Mouse (Mus musculus) T-helper 2 cell (primary cell): Measurements from ENCODE around the gene Steap2.
"Not testable (repeated sequence)": the region's sequence is repeated elsewhere in the genome, so short reads cannot be mapped to it uniquely, and the experiment has no call there.

ENCODE experiments used
- in situ Hi-C: fragments of 300-600 bp; cut with MboI, MseI; formaldehyde crosslinking; loops from one replicate; pipeline ENCODE4 v1.15.1; 2025; ENCODE audit warnings: high pct_unique_total_duplicates

Gene Steap2

DNA sequence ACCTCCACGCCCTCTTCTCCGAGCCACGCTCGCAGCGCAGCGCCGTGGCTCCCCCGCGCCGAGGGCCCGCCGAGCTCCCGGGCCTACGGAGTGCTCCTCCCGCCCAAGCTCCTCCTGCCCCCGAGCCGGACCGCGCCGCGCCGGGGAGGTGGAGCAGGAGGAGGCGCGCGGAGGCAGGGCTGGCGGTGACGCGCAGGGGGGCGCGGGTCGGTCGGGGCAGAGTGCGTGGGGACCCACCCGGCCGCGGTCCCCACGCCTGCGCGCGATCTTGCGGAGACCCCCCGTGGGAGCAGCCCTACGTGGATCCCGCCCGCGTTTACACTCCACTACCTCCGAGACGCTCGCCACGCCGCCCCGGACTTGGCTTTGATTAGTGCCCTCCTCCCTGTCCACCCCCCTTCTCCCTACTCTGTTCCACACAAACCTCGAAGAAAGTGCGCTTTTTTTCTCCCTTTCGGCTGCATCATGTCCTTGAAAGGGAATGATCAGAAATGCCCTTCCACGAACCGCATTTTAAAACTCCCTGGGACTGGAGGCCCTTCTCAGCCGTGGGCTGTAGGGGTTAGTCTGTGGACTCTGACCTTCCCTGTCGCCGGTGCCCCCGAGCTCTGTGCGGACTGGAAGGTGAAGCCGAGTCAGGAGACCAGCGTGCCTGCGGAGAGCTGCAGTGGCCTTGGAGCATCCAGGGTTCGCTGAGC lies at the start of gene Steap2:
TSS of gene Steap2 (minus strand) at position 623 of the 698 bp plus-strand sequence.
- in situ Hi-C loops: no loop called here

DNA sequence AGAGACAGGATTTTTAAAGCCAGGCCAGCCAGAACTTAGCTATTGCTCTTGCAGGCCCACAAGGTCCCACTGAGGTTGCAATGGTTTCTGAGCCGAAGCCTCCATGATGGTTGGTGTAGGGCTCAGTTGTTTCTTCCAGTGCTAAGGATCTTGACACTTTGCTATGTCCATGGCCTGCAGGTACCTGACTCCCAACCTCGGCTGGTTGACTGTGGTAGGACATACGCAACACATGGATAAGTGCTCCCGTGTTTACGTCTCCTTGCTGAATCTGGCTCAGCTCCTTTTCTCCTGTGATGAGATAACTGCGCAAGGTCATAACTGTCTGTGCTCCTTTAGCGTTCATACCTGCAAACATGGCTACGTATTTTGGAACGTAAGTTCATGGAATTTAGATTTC lies 40.1 kb upstream of the Steap2 start:
- in situ Hi-C loops: no loop called here

DNA sequence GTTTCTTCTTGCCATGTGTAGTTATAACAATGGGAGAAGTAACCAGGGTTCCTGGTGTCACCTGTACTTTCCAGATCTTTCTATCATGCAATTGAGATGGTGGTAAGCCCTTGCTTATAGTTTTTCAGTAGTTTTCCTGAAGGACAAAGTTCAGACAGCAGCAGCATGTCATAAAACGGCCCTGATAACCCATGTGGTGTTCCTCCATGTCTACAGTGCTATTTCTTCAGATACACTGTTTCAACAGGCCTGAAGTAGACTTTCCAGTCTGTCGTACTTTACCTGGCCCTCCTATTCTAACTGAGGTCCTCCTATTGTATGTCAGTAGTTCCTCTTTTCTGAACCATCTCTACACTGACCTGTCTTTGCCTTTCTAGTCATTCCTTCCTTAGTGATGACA lies 38.5 kb upstream of the Steap2 start:
- in situ Hi-C loops: no loop called here

DNA sequence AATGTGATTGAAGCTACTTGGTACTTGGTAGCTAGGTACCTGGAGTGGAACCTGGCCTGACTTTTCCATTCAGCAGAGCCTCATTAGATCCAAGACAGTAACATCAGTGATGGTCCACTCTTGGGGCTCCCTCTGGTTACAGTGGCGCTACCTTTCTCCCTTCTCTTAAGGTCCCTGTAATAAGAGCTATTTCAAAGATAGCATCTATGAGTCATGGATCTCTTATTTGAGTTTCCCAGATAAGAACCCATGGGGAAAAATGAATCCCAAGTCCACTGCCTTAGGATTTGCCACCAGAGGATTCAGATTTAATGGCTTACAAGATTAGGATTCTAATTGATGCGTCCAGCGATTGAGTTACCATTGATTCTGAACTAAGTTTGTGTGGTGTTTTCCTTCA lies 37.8 kb upstream of the Steap2 start:
- in situ Hi-C loops: no loop called here

DNA sequence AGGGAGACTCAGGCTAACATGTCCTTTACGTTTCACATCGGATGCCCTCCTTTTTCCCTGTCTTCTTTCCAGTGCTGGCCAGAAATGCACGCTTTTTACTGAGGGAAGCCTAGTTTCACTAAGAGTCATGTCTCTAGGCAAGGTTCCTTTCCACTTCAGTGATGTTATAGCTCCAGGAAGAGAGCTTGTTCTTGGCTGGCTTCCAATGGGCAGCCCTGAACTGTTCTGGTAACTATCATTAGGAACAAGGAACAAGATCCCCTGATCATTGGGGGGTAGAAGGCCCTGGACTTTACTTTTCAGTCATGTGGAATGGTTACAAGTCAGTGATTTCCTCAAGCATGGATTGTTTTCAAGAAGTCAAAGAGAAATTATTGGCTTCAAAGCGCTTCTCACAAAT lies 35.5 kb upstream of the Steap2 start:
- in situ Hi-C loops: no loop called here

DNA sequence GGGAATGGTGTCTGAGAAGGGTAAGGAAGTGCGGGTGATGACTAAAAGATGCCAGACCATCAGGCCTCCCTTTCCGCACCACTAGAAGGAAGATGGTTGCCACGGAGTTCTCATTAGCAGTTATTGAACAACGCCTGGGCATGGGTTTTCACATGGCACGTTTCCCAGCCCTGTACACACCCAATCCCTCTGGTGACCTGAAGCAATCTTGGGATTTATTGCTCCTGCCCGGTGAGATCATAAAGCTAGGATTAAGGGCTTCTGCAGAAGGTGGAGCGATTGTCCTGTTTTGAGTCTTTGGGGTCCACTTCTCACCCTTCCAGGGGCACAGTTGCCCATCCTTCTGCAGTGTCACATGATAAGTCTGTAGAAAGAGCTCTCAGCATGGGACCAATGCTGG lies 27.8 kb upstream of the Steap2 start:
- in situ Hi-C loops: no loop called here

DNA sequence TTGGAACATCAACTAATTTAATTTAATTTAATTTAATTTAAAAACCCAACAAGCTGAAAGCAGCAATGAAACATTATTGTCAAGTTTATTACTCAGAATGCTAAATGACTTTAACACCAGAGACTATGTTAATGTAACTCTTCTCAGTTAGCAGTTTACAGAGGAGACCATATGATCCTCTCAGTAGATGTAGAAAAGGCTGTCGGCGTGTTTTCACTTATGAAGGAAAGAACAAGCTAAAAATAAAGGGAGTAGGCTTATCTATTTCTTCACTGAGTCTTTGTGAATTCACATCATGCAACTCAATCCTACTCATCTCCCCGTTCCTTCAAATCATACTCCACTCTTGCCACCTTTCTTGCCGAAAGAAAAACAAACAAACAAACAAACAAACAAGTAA lies 16.7 kb upstream of the Steap2 start:
- in situ Hi-C loops: no loop called here

DNA sequence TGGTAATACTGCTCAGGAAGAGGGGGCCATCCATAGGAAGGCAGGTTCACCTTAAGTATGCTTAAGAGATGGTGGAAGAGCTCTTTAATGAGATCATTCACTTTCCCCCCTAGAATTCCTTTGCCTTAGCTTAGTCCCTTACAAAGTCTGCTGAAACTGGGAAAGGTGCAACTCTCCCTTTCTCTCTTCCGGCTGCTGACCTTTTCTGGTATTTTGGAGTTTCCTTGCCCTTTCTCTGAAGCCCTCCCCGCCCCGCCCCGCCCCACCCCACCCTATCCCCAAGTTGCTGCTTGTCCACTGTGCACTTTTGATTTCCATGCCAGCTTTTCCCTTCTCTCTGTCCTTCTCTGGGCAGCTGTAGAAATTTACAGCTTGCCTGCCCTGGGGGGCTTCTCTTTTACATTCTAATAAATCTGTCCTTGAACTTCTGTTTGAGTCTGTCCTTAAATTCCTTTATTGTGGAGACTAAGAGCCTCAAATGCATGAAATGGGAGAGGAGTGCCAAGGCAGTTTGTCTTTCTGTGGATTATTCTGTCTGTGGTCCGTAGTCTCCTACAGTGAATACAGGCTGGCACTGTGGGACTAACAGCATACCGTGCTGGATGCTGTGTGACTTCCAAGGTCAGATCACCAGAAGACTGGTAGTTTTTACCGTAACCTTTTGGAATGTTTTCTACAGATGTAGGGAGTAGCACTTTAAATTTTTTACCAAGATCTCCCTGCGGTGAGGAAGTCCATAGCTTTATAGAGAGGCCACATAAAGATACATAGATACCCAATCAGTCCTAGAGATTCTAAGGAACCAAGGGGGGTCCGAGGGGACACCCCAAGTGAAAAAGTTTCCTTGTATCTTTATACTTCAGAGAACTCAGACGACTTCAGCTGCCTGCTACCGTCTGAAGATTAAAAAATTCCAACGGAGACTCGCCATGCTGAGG lies 13.2 kb upstream of the Steap2 start:
- in situ Hi-C loops: no loop called here

DNA sequence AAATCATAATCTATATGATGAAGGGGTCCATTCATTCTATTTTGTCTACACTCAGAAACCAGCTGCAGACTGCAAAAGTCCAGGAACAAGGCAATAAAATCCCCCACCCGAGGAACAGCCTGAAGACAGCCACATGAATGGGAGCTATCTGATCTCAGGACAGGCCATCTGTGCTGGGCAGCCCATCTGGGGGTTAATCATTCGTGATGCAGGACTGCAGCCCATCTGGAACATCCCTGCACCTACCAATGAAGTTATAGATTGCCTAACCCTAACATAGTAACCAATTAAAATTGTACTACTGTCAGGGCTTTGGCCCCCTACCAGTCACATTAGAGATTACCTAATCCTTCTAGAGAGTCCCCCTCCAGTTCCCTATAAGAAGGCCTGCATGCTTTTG lies 10.6 kb upstream of the Steap2 start:
- in situ Hi-C loops: no loop called here

DNA sequence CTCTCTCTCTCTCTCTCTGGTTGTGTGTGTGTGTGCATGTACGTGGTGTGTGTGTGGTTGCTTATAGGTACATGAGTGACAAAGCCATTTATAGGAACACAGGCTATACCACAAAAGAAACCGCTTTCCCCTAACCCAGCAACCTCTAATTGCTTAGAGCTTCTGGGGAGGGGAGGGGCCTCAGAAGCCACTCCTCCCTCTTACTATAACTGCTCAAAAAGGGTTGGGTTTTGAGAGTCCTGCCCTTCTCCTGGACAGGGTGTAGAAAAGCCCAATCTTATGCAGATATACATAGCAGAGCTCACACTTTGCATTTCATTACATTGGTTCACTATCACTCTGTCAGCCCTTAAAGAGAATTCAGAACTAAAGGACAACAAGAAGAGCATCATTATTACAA lies 6.0 kb upstream of the Steap2 start:
- in situ Hi-C loops: no loop called here

DNA sequence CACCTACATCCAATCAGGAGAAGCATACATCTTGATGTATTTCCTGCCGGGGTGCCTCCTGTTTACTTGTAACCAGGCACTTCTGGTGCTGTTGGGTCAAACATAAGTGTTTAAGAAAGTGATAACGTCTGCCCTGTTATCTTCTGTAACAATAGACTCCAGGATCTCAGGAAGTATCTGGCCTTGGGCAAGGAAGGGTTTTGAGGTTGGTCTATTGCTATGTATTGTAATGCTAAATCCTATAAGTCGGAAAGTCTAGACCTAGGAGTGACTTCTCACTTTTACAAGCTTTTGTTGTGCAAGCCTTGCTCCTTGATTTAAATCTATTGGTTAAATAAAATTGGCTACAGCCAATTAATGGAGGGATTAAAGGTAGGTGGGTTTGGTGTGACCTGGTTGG lies 4.5 kb upstream of the Steap2 start:
- in situ Hi-C loops: no loop called here

DNA sequence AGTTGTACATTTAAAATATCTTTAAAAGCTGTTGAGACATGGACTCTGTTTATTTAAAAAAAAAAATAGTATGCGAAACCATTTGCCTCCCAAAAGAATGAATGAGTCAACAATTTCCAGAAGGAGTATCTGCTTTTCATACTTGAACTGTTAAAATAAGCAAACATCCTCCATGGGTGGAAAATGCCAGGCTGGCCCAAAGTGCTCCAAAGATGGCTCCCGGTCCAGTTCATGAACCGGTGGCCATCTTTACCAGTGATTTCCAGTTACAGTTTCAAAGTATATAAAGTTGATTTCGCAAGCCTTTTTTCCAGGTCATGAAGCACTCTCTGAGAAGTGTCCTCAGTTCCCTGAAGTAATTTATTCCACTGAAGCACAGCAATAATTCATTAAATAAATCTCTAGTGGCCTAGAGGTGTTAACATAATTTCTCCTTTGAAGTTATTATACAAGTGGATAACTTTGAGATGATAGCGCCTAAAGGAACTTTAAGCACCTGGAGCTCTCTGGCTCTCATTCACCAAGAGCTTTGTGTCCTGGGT lies 1.1 kb upstream of the Steap2 start:
- in situ Hi-C loops: no loop called here

DNA sequence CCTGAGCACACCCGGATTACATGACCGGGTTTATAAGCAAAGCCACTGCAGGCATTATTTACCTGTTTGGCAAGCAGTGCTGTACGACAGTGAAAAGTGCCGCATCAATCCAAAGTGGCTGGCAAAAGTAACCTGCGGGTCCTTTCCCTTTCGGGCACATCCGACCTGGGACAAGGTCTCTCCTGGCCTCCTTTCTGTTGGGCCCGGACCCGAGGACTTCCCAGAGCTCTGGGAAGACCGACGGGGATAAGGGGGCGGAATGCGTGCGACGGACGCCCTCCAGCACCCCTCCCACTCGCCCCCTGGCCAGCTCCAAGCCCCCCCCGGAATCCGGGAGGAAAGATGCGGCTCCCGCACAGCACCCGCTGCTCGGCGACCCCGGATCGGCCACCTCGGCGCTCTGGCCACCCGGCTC lies 830 bp downstream of the Steap2 start:
- in situ Hi-C loops: no loop called here

DNA sequence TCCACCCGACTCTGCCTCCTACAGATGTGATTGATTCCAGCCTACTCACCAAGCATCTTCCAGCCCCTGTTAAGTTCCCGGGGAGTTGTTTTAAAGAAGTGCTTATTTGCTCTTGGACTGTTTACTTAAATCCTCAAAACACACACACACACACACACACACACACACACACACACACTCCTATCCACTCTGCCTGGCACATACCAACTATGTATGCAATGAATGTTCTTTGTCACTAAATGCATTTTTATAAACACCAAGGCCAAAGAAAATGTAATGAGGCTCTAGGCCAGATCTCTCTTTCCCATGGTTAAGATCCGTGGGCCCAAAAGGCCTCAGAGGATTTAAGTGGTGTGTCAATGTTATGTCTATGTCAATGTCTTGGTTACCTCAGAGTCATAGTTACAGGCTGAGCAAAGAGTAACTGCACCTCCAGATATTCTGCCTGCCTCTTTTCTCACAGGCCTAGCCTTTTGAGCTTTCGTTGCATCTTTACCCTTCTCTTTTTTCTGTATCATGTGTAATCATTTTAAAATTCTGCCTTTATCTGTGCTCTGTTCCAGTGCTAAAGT lies 2.1 kb downstream of the Steap2 start:
- in situ Hi-C loops: no loop called here

DNA sequence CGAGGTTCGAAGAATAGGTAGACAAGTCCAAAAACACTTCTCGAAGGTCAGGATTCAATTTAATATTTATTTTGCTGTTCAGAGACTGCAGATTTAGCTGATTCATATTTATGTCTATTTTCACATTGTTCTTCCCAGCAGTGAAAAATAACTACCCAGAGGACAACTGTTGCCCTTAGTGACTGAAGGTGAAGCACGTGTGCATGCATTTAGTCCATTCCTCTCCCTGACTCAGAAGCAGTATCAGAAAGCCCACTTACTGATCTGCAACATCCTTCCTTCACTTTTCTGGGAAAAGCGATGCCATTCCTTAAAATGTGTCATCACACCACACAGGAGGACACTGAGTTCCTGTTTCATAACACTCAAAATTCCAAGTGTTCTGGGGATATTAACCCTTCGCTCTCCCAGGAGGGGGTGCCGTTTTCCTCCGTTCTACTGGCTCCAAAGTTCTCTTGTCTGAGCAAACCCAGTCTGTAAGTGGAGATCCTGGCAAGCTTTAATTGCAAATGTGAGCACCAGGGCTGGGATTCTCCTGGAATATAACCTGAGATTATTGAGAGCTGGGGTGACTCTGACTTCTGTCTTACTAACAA lies 5.3 kb downstream of the Steap2 start:
- in situ Hi-C loops: no loop called here

DNA sequence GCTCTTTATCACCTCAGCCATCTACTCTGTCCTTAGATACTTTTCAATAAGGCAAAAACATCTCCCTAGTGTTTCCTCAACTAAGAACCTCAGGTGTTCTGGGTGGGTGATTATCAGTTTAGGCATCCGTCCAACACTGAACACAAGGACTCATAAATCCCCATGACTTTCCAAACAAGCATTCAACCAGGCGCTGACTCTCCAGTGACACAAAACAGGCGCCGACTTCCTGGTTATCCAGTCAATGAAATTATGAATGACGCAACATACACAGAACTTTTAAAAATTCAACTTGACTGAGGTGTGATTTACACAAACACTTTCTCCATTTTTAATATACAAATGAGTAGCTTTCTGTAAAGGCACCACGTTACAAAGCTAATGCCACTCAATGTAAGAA lies 6.2 kb downstream of the Steap2 start:
- in situ Hi-C loops: no loop called here

DNA sequence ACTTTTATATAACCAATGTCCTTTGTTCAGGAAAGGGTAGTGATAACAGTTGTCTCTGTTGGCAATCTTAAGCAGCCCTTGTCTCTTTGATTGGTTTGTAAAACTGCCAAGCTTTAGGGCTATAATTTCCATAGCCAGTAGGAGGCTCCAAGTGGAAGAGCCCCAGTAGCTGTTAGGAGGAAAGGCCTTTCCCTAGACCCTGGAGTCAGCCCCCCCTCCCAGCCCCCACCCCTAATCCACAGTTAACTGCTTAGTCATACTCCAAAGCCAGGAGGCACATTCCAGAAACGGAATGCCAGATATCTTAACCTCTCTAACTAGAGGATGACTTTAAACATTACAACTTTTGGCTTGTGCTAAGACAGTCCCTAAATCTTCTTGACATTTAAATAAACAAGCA lies 7.4 kb downstream of the Steap2 start:
- in situ Hi-C loops: no loop called here

DNA sequence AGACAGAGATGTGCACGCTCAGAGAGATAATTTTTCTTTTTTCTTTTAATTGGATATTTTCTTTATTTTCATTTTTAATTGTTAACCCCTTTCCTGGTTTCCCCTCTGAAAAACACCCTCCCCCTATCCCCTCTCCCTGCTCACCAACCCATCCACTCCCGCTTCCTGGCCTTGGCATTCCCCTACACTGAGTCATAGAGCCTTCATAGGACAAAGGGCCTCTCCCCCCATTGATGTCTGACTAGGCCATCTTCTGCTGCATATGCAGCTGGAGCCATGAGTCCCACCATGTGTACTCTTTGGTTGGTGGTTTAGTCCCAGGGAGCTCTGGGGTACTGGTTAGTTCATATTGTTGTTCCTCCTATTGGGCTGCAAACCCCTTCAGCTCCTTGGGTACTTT lies 9.4 kb downstream of the Steap2 start:
- in situ Hi-C loops: not testable (repeated sequence)

DNA sequence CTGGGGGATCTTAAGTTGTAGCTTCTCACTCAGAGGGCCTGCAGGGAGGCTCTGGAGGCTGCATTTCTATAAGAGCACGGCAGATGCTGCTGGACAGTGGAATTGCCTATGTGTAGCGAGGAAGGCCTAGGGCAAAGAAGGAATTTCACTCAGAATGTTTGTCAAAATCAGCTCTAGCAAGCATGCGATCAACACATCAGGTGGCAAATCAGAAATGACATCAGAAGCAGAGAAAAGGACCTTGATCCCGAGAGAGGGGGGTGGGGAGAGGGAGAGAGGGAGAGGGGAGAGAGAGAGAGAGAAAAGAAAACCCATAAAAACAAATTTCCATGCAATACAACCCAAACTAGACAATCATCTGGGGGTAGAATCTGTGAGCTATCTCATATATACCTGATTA lies 11.1 kb downstream of the Steap2 start:
- in situ Hi-C loops: no loop called here

DNA sequence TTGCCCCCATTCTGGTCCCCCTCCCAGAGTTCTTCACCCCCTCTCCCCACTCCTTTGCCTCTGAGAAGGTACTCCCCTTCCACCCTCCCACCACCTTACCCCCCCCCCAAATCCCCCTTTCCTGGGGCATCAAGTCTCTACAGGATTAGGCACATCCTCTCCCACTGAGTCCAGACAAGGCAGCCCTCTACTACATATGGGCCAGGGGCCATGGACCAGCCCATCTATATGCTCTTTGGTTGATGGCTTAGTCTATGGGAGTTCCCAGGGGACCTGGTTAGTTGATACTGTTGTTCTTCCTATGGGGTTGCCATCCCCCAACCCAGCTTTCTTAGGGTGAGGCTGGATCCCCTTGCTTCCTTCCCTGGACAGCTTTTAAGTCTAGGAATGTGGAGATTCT lies 14.9 kb downstream of the Steap2 start:
- in situ Hi-C loops: no loop called here

DNA sequence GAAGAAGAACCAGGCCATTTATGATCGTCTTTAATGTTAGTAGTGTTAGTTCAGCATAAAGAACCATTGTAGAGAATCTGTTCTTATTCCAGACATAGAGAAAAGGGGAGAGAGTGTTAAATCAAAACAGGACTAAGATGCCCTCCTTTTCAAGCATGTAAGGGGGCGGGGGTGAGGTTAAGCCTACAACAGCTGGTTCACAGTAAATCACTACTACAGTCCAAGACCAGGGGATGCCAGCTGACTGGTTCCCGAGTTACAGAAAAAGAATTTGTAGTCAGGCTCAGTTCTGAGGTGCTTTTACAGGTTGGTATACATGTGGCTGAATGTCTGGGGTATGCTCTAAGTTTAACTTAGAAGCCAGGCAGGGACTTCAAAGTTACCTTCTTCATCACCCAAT lies 18.3 kb downstream of the Steap2 start:
- in situ Hi-C loops: no loop called here

DNA sequence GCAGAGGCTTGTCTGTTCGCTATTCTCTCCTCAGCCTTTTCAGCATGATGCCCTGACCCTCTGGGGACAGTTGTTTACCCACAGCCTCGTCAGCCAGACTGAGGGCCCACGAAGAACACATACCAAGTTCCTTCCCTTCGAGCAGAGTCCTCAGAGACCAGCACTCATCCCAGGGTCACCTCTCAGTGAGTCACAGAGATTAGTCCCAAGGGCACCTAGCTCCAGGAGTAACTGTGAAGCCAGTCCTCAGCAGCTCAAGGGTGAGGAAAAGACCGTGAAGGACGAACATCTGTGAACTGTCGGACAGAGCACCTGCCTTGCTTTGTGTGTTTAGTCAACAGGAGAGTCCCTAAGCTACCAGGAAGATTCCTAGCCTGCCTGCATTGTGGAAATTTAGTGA lies 25.5 kb downstream of the Steap2 start:
- in situ Hi-C loops: no loop called here
